Mouse (Mus musculus) testis, postnatal 10 days (tissue): ENCODE results near the gene Ctf1.
A peak's percentile ranks its signal among the peaks of the same experiment; 100 is the strongest.

Experiments
- DNase-seq: peaks from one replicate; pipeline ENCODE4 v3.0.0; 2021; ENCODE audit warnings: low spot score

Gene Ctf1

GRCm38 (mm10) chr7:127744366-127745045 lies 32.0 kb downstream of the Ctf1 start, which contains the start of gene Fbxl19:
Gene Fbxl19, plus strand, starts transcription at chr7:127744543.
- DNase-seq: peak; percentile 91

GRCm38 (mm10) chr7:127745251-127745651 lies 32.7 kb downstream of the Ctf1 start:
- DNase-seq: peak; percentile 89

- peak; percentile 95 for DNase-seq
These were observed 33.3 kb downstream of the Ctf1 start for GRCm38 (mm10) chr7:127745652-127746493.

GRCm38 (mm10) chr7:127746494-127747491 lies 34.3 kb downstream of the Ctf1 start:
- peak; percentile 80 for DNase-seq

- no peak for DNase-seq
These were observed 35.2 kb downstream of the Ctf1 start for GRCm38 (mm10) chr7:127747559-127748234.

GRCm38 (mm10) chr7:127748235-127748560 lies 35.7 kb downstream of the Ctf1 start:
- DNase-seq: no peak

GRCm38 (mm10) chr7:127750131-127751127 lies 37.9 kb downstream of the Ctf1 start:
- DNase-seq: no peak

GRCm38 (mm10) chr7:127751619-127752018 lies 39.1 kb downstream of the Ctf1 start:
- no peak for DNase-seq

GRCm38 (mm10) chr7:127752069-127752468 lies 39.5 kb downstream of the Ctf1 start:
- no peak for DNase-seq

- no peak for DNase-seq
These were observed 40.6 kb downstream of the Ctf1 start for GRCm38 (mm10) chr7:127753158-127753557.

- no peak for DNase-seq
These were observed 41.2 kb downstream of the Ctf1 start for GRCm38 (mm10) chr7:127753741-127754140.

GRCm38 (mm10) chr7:127759716-127760115 lies 47.2 kb downstream of the Ctf1 start:
- DNase-seq: no peak

- DNase-seq: no peak
These were observed 47.9 kb downstream of the Ctf1 start for GRCm38 (mm10) chr7:127760478-127760877.

- peak; percentile 84 for DNase-seq
These were observed 48.5 kb downstream of the Ctf1 start for GRCm38 (mm10) chr7:127761026-127761425.

GRCm38 (mm10) chr7:127763642-127764041 lies 51.1 kb downstream of the Ctf1 start:
- DNase-seq: no peak

GRCm38 (mm10) chr7:127765756-127766155 lies 53.2 kb downstream of the Ctf1 start:
- no peak for DNase-seq

GRCm38 (mm10) chr7:127766851-127767609 lies 54.5 kb downstream of the Ctf1 start:
- DNase-seq: no peak
